Mouse (Mus musculus): ENCODE measurements around the gene Zfp324.

Zfp324 gene

DNA sequence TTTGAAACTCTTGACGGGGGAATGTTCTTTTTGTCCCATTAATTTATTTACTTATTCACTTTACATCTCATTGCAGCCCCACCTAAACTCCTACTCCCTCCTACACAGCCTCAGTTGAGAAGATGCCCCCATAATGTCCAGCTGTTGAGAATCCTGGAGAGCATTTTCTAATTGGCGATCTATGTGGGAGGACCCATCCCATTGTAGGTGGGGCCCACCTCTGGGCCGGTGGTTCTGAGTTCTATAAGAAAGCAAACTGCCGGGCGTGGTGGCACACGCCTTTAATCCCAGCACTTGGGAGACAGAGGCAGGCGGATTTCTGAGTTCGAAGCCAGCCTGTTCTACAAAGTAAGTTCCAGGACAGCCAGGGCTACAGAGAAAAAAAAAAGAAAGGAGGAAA, 21.3 kb downstream of the Zfp324 start:
- Histone ChIP-seq H3K36me3 (ENCODE audit: control insufficient read depth, insufficient read depth, low read length, poor library complexity, severe bottlenecking) (no peaks in the 10 kb centered on the region), H3K27me3 (ENCODE audit: control insufficient read depth, insufficient read depth, low read length, poor library complexity, severe bottlenecking) (no peaks in the 10 kb centered on the region)
- no peak for DNase-seq (ENCODE audit: low read depth, low spot score)

DNA sequence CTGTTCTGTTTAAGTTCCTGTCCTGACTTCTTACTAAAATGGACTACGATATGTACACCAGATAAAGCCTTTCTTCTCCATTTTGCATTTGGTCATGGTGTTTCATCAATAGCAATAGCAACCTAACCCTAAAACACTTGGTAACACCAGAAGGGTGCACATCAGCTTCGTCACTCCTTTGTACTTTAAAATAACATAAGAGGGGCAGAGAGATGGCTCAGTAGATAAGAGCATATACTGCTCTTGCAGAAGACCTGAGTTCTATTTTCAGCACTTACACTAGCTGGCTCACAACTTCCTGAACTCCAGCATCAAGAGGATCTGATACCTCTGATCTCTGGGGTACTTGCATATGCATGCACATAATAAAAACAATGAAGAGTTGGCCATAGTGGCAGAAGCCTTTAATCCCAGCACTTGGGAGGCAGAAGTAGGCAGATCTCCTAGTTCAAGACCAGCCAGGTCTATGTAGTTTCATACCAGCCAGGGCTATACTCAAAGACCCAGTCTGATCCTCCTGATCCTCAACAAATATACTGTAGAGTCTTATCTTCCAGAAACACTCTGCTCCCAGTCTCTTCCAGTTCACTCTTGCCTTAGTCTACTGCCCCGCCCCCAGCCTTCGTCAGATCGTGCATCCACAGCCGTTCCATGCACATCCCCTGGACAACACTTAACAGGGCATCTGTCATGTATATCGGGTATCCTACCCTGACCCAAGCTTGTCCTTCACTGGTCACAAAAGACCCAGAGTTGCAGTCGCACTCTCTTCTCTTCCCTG, 22.0 kb downstream of the Zfp324 start:
- H3K27me3 ChIP-seq (ENCODE audit: control insufficient read depth, insufficient read depth, low read length, poor library complexity, severe bottlenecking): no peaks in the 10 kb centered on the region
- no peak for DNase-seq (ENCODE audit: low read depth, low spot score)
- H3K36me3 ChIP-seq (ENCODE audit: control insufficient read depth, insufficient read depth, low read length, poor library complexity, severe bottlenecking): no peaks in the 10 kb centered on the region

DNA sequence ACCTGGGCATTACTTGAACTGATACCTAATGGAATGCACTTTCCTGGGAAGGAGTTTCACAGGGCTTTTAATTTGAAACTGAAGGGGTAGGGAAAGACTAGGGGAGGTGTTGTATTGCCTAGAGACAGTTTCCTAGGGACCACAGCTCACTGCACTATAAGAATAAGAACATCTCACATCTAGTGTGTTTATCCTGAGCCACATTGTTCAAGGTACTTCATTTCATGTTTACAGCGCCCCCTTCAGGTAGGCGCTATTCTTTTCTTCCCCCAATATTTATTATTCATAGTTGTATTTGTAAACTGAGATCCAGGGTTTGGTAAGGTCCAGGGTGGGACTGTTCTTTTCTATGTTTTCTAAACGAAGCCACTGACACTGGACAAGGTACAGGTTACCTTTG, 26.6 kb downstream of the Zfp324 start:
- Histone ChIP-seq H3K36me3 (ENCODE audit: control insufficient read depth, insufficient read depth, low read length, poor library complexity, severe bottlenecking) (no peaks in the 10 kb centered on the region), H3K27me3 (ENCODE audit: control insufficient read depth, insufficient read depth, low read length, poor library complexity, severe bottlenecking) (no peaks in the 10 kb centered on the region)
- DNase-seq (ENCODE audit: low read depth, low spot score): peak; percentile 73

DNA sequence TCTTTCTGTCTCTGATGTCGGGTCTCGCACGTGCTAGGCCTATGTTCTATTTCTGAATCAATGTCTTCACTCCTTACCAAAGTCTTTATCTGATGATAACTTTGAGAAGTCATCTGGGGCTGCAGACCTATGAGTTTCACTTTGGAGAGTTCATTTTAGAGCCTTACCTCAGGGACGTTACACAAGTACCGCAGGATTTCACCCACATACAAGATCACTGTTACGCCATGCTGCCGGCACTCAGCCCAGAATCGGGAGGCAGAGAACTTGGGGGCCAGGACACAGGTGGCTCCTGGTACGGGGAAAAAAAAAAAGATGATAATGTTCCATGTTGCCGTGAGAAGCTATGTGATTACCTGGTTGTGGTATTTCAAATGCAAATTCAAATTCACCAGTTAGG, 27.5 kb downstream of the Zfp324 start:
- H3K36me3 ChIP-seq (ENCODE audit: control insufficient read depth, insufficient read depth, low read length, poor library complexity, severe bottlenecking): no peaks in the 10 kb centered on the region
- no peaks in the 10 kb centered on the region for H3K27me3 ChIP-seq (ENCODE audit: control insufficient read depth, insufficient read depth, low read length, poor library complexity, severe bottlenecking)

DNA sequence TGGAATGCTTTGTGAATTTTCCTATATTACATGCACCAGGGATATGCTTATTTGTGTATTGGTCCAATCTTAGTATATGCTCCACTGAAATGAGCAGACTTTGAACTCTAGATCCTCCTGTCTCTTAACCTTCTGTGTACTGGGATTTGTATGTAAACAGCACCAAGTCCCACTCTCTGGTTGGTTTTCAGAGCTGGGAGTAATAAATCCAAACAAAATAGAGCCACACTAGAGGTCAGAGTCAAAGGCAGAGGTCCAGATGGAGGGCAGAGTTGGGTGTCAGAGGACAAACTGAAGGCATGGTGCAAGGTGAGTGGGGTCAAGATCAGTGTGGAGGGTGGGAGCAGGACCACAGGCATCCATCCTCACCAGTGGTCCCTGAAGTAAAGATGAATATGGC, 30.2 kb downstream of the Zfp324 start:
- Histone ChIP-seq H3K27me3 (ENCODE audit: control insufficient read depth, insufficient read depth, low read length, poor library complexity, severe bottlenecking) (no peaks in the 10 kb centered on the region), H3K36me3 (ENCODE audit: control insufficient read depth, insufficient read depth, low read length, poor library complexity, severe bottlenecking) (no peaks in the 10 kb centered on the region)
- no peak for DNase-seq (ENCODE audit: low read depth, low spot score)

More for the DNA sequence above, 27.5 kb downstream of the Zfp324 start:
- DNase-seq (ENCODE audit: low read depth, low spot score): no peak

DNA sequence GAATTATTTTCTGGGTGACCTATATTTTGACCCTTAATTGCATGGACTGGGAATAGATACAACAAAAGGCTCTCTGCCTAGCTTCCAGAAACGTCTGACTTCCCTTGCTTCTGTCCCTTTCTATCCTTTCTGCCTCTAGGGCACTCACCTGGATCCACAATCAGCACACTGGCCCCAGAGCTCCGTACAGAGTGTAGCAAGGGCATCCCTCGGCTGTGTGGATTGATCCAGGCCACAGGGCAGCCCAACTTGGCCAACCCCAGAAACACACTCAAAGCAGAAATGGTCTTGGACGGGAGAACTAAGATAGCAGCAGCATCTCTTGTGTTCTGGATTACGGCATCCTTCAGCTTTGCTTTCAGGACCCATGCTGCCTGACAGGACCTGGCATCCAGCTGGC, 31.6 kb downstream of the Zfp324 start:
- no peak for DNase-seq (ENCODE audit: low read depth, low spot score)
- no peaks in the 10 kb centered on the region for H3K36me3 ChIP-seq (ENCODE audit: control insufficient read depth, insufficient read depth, low read length, poor library complexity, severe bottlenecking)
- H3K27me3 ChIP-seq (ENCODE audit: control insufficient read depth, insufficient read depth, low read length, poor library complexity, severe bottlenecking): no peaks in the 10 kb centered on the region

DNA sequence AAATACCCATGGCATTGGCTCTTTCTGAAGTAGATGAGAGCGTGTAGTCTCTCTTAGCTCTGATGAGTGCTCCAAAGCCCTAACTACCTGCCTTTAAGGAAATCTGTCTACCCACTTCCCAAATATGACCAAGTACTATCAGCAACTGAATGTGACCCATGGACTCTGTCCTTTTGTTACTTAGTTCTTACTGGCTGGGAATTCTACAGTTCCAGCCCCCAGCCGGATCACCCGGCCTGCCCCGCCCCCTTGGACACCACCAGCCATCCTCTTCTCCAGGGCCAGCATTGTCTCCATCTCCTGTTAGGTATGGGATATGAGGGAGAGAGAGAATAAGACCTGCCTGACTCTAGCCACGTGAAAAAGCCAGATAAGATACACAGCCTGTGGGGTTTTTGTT, 32.4 kb downstream of the Zfp324 start, which contains the start of gene Slc27a5:
Slc27a5 (minus strand) TSS at position 140 of the 400 bp plus-strand sequence.
- no peak for DNase-seq (ENCODE audit: low read depth, low spot score)
- no peaks in the 10 kb centered on the region for H3K36me3 ChIP-seq (ENCODE audit: control insufficient read depth, insufficient read depth, low read length, poor library complexity, severe bottlenecking)
- no peaks in the 10 kb centered on the region for H3K27me3 ChIP-seq (ENCODE audit: control insufficient read depth, insufficient read depth, low read length, poor library complexity, severe bottlenecking)

DNA sequence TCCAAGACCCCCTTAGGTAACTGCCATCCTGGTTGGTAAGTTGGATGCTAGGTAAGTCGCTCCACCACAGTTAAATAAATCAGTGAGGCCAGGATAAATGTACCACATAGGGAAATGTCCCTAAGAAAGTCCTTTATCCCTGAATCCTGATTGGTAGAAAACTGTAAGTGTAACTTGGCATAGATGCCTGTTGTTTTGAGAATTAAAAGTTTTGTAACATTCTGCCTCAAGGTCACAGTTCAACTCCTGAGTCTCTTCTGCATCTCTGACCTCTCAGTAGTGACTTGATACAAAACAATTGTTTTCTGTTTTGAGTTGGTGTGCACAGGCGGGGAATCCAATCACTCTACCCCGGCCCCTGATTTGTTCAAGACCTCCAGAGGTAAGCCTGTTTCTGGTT, 33.2 kb downstream of the Zfp324 start, which contains the start of gene Trim28:
Trim28 (plus strand) TSS at position 264 of the 400 bp plus-strand sequence.
- no peaks in the 10 kb centered on the region for H3K36me3 ChIP-seq (ENCODE audit: control insufficient read depth, insufficient read depth, low read length, poor library complexity, severe bottlenecking)
- no peaks in the 10 kb centered on the region for H3K27me3 ChIP-seq (ENCODE audit: control insufficient read depth, insufficient read depth, low read length, poor library complexity, severe bottlenecking)
- DNase-seq (ENCODE audit: low read depth, low spot score): no peak

DNA sequence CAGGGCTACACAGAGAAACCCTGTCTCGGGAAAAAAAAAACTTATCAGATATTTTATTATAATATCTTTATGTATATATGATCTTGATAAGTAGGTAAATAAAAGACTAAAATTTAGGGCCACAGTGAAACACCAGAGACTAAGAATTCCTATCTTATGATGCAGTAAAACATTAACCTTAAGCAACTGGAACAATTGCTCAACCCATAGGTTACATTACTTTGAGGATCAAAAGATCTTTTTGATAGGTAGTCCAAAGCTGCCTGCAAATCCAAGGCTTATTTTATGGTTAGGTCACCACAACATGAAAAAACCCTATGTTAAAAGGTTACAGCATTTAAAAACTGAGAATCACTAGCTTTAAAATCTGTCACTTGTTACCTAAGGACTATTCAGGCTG, 35.9 kb downstream of the Zfp324 start:
- H3K36me3 ChIP-seq (ENCODE audit: control insufficient read depth, insufficient read depth, low read length, poor library complexity, severe bottlenecking): no peaks in the 10 kb centered on the region
- no peaks in the 10 kb centered on the region for H3K27me3 ChIP-seq (ENCODE audit: control insufficient read depth, insufficient read depth, low read length, poor library complexity, severe bottlenecking)
- DNase-seq (ENCODE audit: low read depth, low spot score): no peak

DNA sequence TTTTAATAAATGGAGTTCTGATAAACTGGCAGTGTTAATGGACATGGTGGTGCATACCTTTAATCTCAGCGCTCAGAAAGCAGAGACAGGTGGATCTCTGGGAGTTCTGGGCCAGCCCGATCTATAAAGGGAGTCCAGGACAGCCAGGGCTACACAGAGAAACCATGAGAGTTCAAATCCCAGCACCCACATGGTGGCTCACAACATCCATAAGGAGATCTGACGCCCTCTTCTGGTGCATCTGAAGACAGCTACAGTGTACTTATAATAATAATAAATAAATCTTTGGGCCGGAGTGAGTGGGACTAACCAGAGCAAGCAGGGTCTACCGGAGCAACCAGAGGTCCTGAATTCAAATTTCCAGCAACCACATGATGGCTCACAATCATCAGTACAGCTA, 37.7 kb downstream of the Zfp324 start:
- DNase-seq (ENCODE audit: low read depth, low spot score): no peak
- Histone ChIP-seq H3K27me3 (ENCODE audit: control insufficient read depth, insufficient read depth, low read length, poor library complexity, severe bottlenecking) (no peaks in the 10 kb centered on the region), H3K36me3 (ENCODE audit: control insufficient read depth, insufficient read depth, low read length, poor library complexity, severe bottlenecking) (0 out of 2 replicates have a peak, but pooled peaks cover 1% of the 10 kb centered on the region)

DNA sequence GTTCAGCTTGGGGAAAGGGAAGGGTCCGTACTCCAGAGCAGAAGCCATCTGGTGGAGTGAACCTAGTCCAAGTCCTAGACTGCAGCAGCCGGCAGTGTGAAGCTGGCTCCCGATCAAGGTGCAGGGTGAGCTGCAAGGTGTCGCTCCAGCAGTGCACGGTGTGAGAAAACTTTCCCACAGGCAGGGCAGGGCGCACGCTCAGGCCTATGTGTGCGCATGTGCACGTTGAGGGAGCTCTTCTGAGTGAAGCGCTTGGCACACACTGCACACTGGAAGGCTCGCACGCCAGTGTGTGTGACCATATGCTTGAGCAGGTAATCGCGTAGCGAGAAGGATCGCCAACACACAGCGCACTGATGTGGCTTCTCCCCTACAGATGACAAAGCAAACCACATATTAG, 40.4 kb downstream of the Zfp324 start:
- no peak for DNase-seq (ENCODE audit: low read depth, low spot score)
- no peaks in the 10 kb centered on the region for H3K27me3 ChIP-seq (ENCODE audit: control insufficient read depth, insufficient read depth, low read length, poor library complexity, severe bottlenecking)
- 0 out of 2 replicates have a peak, but pooled peaks cover 1% of the 10 kb centered on the region for H3K36me3 ChIP-seq (ENCODE audit: control insufficient read depth, insufficient read depth, low read length, poor library complexity, severe bottlenecking)

DNA sequence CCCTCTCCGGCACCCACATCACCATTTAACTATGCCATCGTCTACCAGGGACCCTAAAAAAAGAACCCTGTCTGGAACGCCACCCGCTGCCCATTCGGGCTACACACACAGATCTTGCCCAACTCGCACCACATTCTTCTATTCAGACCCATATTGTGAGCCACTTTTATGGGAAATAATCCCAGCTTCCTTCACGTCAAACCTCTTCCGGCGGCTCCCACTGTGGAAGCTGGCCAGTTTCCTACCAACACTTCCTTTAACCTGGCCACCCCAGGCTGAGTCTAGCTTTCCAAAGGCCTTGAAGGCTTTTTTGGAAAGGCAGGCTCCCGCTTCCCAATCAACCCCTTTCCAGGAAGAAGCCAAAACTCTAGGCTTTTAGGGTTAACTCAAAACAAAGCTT, 40.9 kb downstream of the Zfp324 start:
- no peak for DNase-seq (ENCODE audit: low read depth, low spot score)
- Histone ChIP-seq H3K36me3 (ENCODE audit: control insufficient read depth, insufficient read depth, low read length, poor library complexity, severe bottlenecking) (0 out of 2 replicates have a peak, but pooled peaks cover 1% of the 10 kb centered on the region), H3K27me3 (ENCODE audit: control insufficient read depth, insufficient read depth, low read length, poor library complexity, severe bottlenecking) (no peaks in the 10 kb centered on the region)

DNA sequence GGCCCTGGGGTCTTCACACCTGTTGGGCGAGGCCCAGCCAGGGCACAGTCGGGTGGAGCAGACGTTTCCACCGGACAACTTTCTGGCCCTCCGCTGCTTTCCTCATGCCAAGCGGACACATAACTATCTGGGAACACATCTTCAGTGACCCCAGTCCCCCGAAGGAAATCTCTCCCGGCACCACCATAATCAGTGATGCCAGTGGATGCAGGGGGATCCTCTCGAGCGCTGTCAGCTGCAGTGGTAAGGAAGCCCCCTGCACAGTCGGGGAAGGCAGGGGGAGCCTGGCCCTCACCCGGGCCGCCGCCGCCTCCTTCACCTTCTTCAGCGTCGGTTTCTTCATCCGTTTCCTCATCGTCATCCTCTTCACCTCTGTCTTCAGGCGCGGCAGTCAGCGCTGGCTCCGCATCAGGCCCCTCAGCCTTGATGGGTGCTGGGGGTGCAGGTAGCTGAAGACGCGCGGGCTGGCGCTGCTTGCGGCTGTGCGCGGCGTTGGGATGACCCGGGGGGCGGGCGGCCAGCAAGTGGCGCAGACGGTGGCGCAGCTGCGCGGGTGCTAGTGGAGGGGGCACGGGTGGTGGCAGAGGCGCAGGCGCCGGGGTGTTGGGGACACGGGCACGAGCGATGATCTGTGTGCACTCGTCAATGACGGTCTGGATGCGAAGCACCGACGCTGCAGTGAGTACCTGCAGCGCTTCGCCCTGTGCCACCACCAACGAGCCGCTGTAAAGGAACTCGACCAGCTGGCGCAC, 41.9 kb downstream of the Zfp324 start:
- DNase-seq (ENCODE audit: low read depth, low spot score): no peak
- H3K36me3 ChIP-seq (ENCODE audit: control insufficient read depth, insufficient read depth, low read length, poor library complexity, severe bottlenecking): 0 out of 2 replicates have a peak, but pooled peaks cover 1% of the 10 kb centered on the region

DNA sequence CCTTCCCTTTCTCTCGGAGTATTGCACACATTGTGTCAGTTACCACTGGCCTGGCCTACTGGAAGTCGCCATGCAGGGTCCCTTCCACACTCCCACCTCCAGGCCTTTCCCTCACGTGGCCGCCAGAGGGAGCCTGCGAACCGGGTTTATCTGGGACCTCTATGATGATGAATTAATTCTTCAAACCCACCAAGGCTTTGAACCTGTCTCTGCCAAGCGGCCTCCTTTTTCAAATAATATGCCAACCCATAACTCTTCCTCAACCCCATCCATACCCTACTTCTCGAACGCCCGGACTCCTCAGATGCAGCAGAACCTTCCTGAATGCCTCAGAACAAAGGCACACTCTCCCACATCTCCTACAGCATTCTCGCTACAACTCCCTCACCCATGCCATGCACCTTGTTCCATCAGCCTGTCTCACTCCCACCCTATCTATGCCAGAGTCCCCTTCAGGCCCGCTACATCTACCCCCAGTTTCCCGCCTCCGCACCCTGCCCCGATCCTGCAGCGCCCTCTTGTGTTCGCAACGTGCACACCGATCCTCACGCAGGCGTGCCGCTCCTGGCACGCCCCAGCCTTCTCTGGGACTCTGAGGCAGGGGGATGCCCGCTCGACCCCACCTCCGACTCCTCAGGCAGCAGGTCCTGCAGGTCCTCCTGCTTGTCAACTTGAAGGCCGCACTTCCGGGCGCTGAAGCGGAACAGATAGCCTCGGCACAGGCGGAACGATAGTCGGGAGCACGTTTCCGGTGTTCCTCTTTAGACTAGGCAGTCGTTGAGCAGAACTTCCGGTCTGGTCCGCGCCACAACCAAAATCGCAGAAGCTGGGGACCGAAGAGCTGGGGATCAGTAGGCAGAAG, 43.7 kb downstream of the Zfp324 start:
- DNase-seq (ENCODE audit: low read depth, low spot score): peak; percentile 88
- Histone ChIP-seq H3K36me3 (ENCODE audit: control insufficient read depth, insufficient read depth, low read length, poor library complexity, severe bottlenecking) (0 out of 2 replicates have a peak, but pooled peaks cover 1% of the 10 kb centered on the region), H3K27me3 (ENCODE audit: control insufficient read depth, insufficient read depth, low read length, poor library complexity, severe bottlenecking) (no peaks in the 10 kb centered on the region)

More for the DNA sequence above, 41.9 kb downstream of the Zfp324 start:
- no peaks in the 10 kb centered on the region for H3K27me3 ChIP-seq (ENCODE audit: control insufficient read depth, insufficient read depth, low read length, poor library complexity, severe bottlenecking)

Data from splenic B cell, adult 2 months (primary cell).